Comparison of ENCODE assay signal across 8 mouse cellular contexts in genomic region chr10:77581023-77581407, GRCm38 (mm10). TPM values are rescaled to one million over a fixed set of nuclear protein-coding genes. Genes with fewer than 3 reads are reported as not detected.
DNase-seq lines count a peak whose midpoint lies in the region; ATAC-seq and TF ChIP-seq lines count a peak whose summit lies in the region.

No protein-coding gene starts in this region.

- peaks cover 2% of the 10 kb centered on the region; the same call in 1 of the 2 replicates for H3K36me3 ChIP-seq in liver, embryonic 11.5 days (ENCODE audit: control insufficient read depth, insufficient read depth, low read length)

- H3K9ac ChIP-seq in liver, embryonic 11.5 days (ENCODE audit: low read depth, low read length): peak overlapping the region; percentile 64

- peak overlapping the region; percentile 97 for H3K27ac ChIP-seq in gastrocnemius, adult 2 months
- peak overlapping the region; percentile 14; the same call in 1 of the 2 replicates for H3K27ac ChIP-seq in liver, embryonic 11.5 days (ENCODE audit: low read depth, low read length)

- peaks cover 27% of the 10 kb centered on the region for H3K4me1 ChIP-seq in liver, embryonic 11.5 days (replicated peaks; ENCODE audit: control insufficient read depth, insufficient read depth, low read length)

- no peaks in the 10 kb centered on the region for H3K27me3 ChIP-seq in liver, embryonic 11.5 days (replicated peaks; ENCODE audit: control insufficient read depth, insufficient read depth, low read length)

- WGBS in liver, embryonic 11.5 days: 7% methylated on average over 8 of the region's 8 CpGs

- H3K4me2 ChIP-seq in liver, embryonic 11.5 days: peak overlapping the region; percentile 72

- H3K4me3 ChIP-seq in gastrocnemius, adult 2 months: peak overlapping the region; percentile 82
- H3K4me3 ChIP-seq in liver, embryonic 11.5 days (ENCODE audit: low read depth, low read length): peak overlapping the region; percentile 64

- no peak for TF ChIP-seq CTCF in gastrocnemius, adult 2 months (IDR thresholded peaks at IDR 0.05)

- DNase-seq in gastrocnemius, adult 2 months: no peak
- DNase-seq in gastrocnemius, postnatal 14 days: no peak
- DNase-seq in thymus, postnatal 14 days: peak; percentile 23
- DNase-seq in thymus, adult 18-20 months: no peak
- no peak for DNase-seq in liver, embryonic 11.5 days (ENCODE audit: low spot score)
- DNase-seq in adrenal gland, postnatal 25 days: no peak
- DNase-seq in frontal cortex, postnatal 14 days (ENCODE audit: low spot score in 2 of 2): no peak

- intact Hi-C loops in gastrocnemius, adult 2 months (cut with DNase I): loop anchor here (5.0 to 10.0 kb wide), 2 partner anchors 41 to 166 kb away; partner anchors contain the start of genes Adarb1 and Ube2g2
- intact Hi-C loops in gastrocnemius, postnatal 14 days (cut with DNase I; ENCODE audit: low total_unique reads): no loop called here

- no peak for ATAC-seq in liver, embryonic 11.5 days (replicated peaks; ENCODE audit: low FRiP score)
- no peak; the same call in 1 of the 2 replicates for ATAC-seq in erythroid progenitor cell, adult 5-6 weeks (replicated peaks; ENCODE audit: low FRiP score, poor library complexity, severe bottlenecking)

- no peaks in the 10 kb centered on the region for H3K9me3 ChIP-seq in liver, embryonic 11.5 days (ENCODE audit: control insufficient read depth, low read length)

RNA-seq across cellular contexts. Expression of gene Pttg1ip, which starts 0.5 kb away (rescaled TPM):
- 10 to 100 TPM; 30.5 to 36.5 TPM for total RNA-seq in gastrocnemius, adult 2 months (2021)
- total RNA-seq in gastrocnemius, postnatal 14 days (2021): 10 to 100 TPM; 47.4 to 51.8 TPM
- polyA plus RNA-seq in liver, embryonic 11.5 days (2014; fragmentation: Nextera tagmentation; extraction: Ambion mirVana): 94.0 and 99.7 TPM in 2 replicates
- 62.5 and 73.9 TPM in 2 replicates for total RNA-seq in erythroid progenitor cell, adult 5-6 weeks (2015; ENCODE audit: low replicate concordance)
- 34.0 and 59.3 TPM in 2 replicates for total RNA-seq in erythroid progenitor cell, adult 5-6 weeks (2017; ENCODE audit: low replicate concordance)
- 154 and 195 TPM in 2 replicates for total RNA-seq in adrenal gland, postnatal 25 days (2021)

RNA-seq across cellular contexts. Expression of gene Sumo3, which starts 24.9 kb away (rescaled TPM):
- 10 to 100 TPM; 43.5 to 44.5 TPM for total RNA-seq in gastrocnemius, adult 2 months (2021)
- total RNA-seq in gastrocnemius, postnatal 14 days (2021): 10 to 100 TPM; 41.9 to 46.5 TPM
- polyA plus RNA-seq in liver, embryonic 11.5 days (2014; fragmentation: Nextera tagmentation; extraction: Ambion mirVana): 249 and 271 TPM in 2 replicates
- total RNA-seq in erythroid progenitor cell, adult 5-6 weeks (2015; ENCODE audit: low replicate concordance): 9.2 and 14.8 TPM in 2 replicates
- total RNA-seq in erythroid progenitor cell, adult 5-6 weeks (2017; ENCODE audit: low replicate concordance): 21.1 and 33.6 TPM in 2 replicates
- total RNA-seq in adrenal gland, postnatal 25 days (2021): 104 and 117 TPM in 2 replicates

RNA-seq across cellular contexts. Expression of gene Gm49325, which starts 25.0 kb away (rescaled TPM):
- total RNA-seq in gastrocnemius, adult 2 months (2021): 1 to 10 TPM; 8.4 to 8.6 TPM
- total RNA-seq in gastrocnemius, postnatal 14 days (2021): 10 to 100 TPM in 1 of 2 experiments, 1 to 10 TPM in 1; 5.8 to 10.3 TPM
- 1.8 and 4.5 TPM in 2 replicates for polyA plus RNA-seq in liver, embryonic 11.5 days (2014; fragmentation: Nextera tagmentation; extraction: Ambion mirVana)
- not detected in 2 replicates for total RNA-seq in erythroid progenitor cell, adult 5-6 weeks (2015; ENCODE audit: low replicate concordance)
- total RNA-seq in erythroid progenitor cell, adult 5-6 weeks (2017; ENCODE audit: low replicate concordance): not detected in 2 replicates
- total RNA-seq in adrenal gland, postnatal 25 days (2021): 20.9 TPM in 1 of 2 replicates, not detected in the other

RNA-seq across cellular contexts. Expression of gene Ube2g2, which starts 41.1 kb away (rescaled TPM):
- 10 to 100 TPM; 95.4 to 100.0 TPM for total RNA-seq in gastrocnemius, adult 2 months (2021)
- total RNA-seq in gastrocnemius, postnatal 14 days (2021): 10 to 100 TPM; 79.8 to 84.4 TPM
- 62.1 and 67.9 TPM in 2 replicates for polyA plus RNA-seq in liver, embryonic 11.5 days (2014; fragmentation: Nextera tagmentation; extraction: Ambion mirVana)
- 6.8 and 9.6 TPM in 2 replicates for total RNA-seq in erythroid progenitor cell, adult 5-6 weeks (2015; ENCODE audit: low replicate concordance)
- 10.4 and 11.3 TPM in 2 replicates for total RNA-seq in erythroid progenitor cell, adult 5-6 weeks (2017; ENCODE audit: low replicate concordance)
- 45.4 and 45.5 TPM in 2 replicates for total RNA-seq in adrenal gland, postnatal 25 days (2021)

RNA-seq across cellular contexts. Expression of gene Itgb2, which starts 51.0 kb away (rescaled TPM):
- total RNA-seq in gastrocnemius, adult 2 months (2021): 1 to 10 TPM in 1 of 2 experiments, under 1 TPM in 1; 0.92 to 1.8 TPM
- total RNA-seq in gastrocnemius, postnatal 14 days (2021): 1 to 10 TPM; 1.8 to 2.1 TPM
- polyA plus RNA-seq in liver, embryonic 11.5 days (2014; fragmentation: Nextera tagmentation; extraction: Ambion mirVana): 18.6 and 19.1 TPM in 2 replicates
- total RNA-seq in erythroid progenitor cell, adult 5-6 weeks (2015; ENCODE audit: low replicate concordance): 36.4 and 37.3 TPM in 2 replicates
- total RNA-seq in erythroid progenitor cell, adult 5-6 weeks (2017; ENCODE audit: low replicate concordance): 20.9 and 29.3 TPM in 2 replicates
- 2.2 and 3.3 TPM in 2 replicates for total RNA-seq in adrenal gland, postnatal 25 days (2021)
